Mouse (Mus musculus) G1E (cell line): ENCODE results near the gene Hoxc12.

Source experiments
- CTCF ChIP-seq: IDR thresholded peaks from 2 replicates; pipeline ENCODE4 v1.5.1; 2012; ENCODE audit warnings: low read depth, low read length, inconsistent platforms, mixed read lengths
- GATA1 ChIP-seq: IDR thresholded peaks from 2 replicates; pipeline ENCODE4 v1.6.1; 2012; ENCODE audit warnings: borderline replicate concordance, low read length, inconsistent platforms, mixed read lengths

DNA sequence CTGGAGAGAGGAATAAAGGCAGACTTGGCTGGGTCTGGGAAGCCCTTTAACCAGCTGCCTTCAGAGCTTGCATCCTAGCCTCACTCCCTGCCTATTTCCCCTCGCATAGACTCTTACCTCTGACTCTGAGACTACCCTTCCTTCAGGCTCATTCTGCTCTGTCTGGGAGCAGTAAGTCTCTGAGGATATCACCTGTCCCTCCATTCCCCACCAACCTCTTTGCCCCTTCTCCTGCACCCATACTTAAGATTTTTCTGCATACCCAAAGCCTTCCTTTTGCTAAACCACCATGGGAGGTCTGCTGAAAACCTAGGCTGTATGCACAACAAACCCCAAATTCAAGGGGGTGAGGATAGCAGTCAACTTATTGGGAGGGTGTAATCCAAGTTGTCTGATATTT lies 43.4 kb downstream of the Hoxc12 start:
- TF ChIP-seq CTCF (no peak), GATA1 (no peak)
